Mouse (Mus musculus): ENCODE results near the gene Ptcd1. TPM values are rescaled to one million over a fixed set of nuclear protein-coding genes. Genes with fewer than 3 reads are reported as not detected.

The Ptcd1 gene
- polyA plus RNA-seq, 1 experiment from 2014 or later, result 16.9 TPM

GRCm38 (mm10) chr5:145201321-145201991 lies 34.5 kb upstream of the Ptcd1 start, which contains the start of gene Zkscan14:
Gene Zkscan14 (minus strand): TSS chr5:145201868.
- H3K4me1 ChIP-seq, result peaks cover 29% of the 10 kb centered on the region
- H3K9me3 ChIP-seq, result no peaks in the 10 kb centered on the region
- H3K27me3 ChIP-seq, result no peaks in the 10 kb centered on the region
- 0 out of 2 replicates have a peak, but pooled peaks cover 5% of the 10 kb centered on the region for H3K36me3 ChIP-seq
- peak within 1 kb of the TSS; percentile 89 for H3K4me3 ChIP-seq
- no peak for ATAC-seq (ENCODE audit: borderline replicate concordance, extremely low read depth, low FRiP score, low TSS enrichment)
- peak within 1 kb of the TSS; percentile 77 for H3K9ac ChIP-seq
- WGBS, result under 1% methylated on average over 37 of the region's 37 CpGs
- H3K27ac ChIP-seq, result peak within 1 kb of the TSS; percentile 41; the same call in 1 of the 2 replicates
- peak within 1 kb of the TSS; percentile 96 for H3K4me2 ChIP-seq

DNA sequence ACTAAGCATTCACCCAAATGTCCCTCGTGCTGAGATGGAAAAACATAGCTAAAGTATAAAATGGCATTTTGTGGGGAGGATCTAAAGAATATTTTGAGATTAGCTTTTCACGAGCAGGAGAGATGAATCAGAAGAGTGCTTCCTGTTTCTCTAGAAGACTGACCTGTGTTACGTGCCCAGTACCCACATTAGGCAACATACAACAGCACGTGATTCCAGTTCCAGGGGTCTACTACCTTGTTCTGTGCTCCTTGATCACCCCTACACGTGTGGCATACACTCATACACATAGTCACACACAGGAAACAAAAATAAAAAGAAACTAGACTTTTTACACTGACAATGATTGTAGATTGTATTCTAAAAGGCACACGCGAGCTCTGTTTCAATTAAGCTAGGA lies 33.5 kb upstream of the Ptcd1 start:
- Histone ChIP-seq H3K4me2 (peak overlapping the region; percentile 96; the same call in 1 of the 2 replicates), H3K9me3 (no peaks in the 10 kb centered on the region), H3K27ac (no peak overlapping the region), H3K36me3 (peaks cover 11% of the 10 kb centered on the region), H3K9ac (no peak overlapping the region), H3K4me1 (peaks cover 20% of the 10 kb centered on the region), H3K4me3 (peak overlapping the region; percentile 89), H3K27me3 (no peaks in the 10 kb centered on the region)
- WGBS, result 71% methylated on average over 7 of the region's 7 CpGs
- ATAC-seq (ENCODE audit: borderline replicate concordance, extremely low read depth, low FRiP score, low TSS enrichment), result no peak

- no peaks in the 10 kb centered on the region for H3K27me3 ChIP-seq
- H3K9ac ChIP-seq, result peak within 1 kb of the TSS; percentile 79
- peaks cover 13% of the 10 kb centered on the region for H3K4me1 ChIP-seq
- 82% methylated on average over 2 of the region's 2 CpGs for WGBS
- ATAC-seq (ENCODE audit: borderline replicate concordance, extremely low read depth, low FRiP score, low TSS enrichment), result no peak
- H3K4me3 ChIP-seq, result peak within 1 kb of the TSS; percentile 66
- peaks cover 27% of the 10 kb centered on the region for H3K36me3 ChIP-seq
- H3K4me2 ChIP-seq, result peak within 1 kb of the TSS; percentile 72
- H3K9me3 ChIP-seq, result no peaks in the 10 kb centered on the region
- H3K27ac ChIP-seq, result peak within 1 kb of the TSS; percentile 79
These were observed 25.1 kb upstream of the Ptcd1 start, which contains the start of gene Atp5j2 for GRCm38 (mm10) chr5:145191962-145192361. Gene Atp5j2 (minus strand): TSS chr5:145192062.

GRCm38 (mm10) chr5:145190875-145191798 lies 24.2 kb upstream of the Ptcd1 start:
- under 1% methylated on average over 41 of the region's 41 CpGs for WGBS
- Histone ChIP-seq H3K27ac (peak overlapping the region; percentile 79), H3K4me2 (peak overlapping the region; percentile 72), H3K9ac (peak overlapping the region; percentile 79), H3K36me3 (peaks cover 35% of the 10 kb centered on the region), H3K27me3 (no peaks in the 10 kb centered on the region), H3K4me3 (peak overlapping the region; percentile 66), H3K9me3 (no peaks in the 10 kb centered on the region), H3K4me1 (peaks cover 13% of the 10 kb centered on the region)
- ATAC-seq (ENCODE audit: borderline replicate concordance, extremely low read depth, low FRiP score, low TSS enrichment), result peak; percentile 91

GRCm38 (mm10) chr5:145190373-145190772 lies 23.5 kb upstream of the Ptcd1 start:
- Histone ChIP-seq H3K27ac (no peak overlapping the region), H3K27me3 (no peaks in the 10 kb centered on the region), H3K36me3 (peaks cover 36% of the 10 kb centered on the region), H3K9ac (peak overlapping the region; percentile 79), H3K4me1 (peaks cover 13% of the 10 kb centered on the region), H3K9me3 (no peaks in the 10 kb centered on the region), H3K4me3 (peak overlapping the region; percentile 66), H3K4me2 (peak overlapping the region; percentile 72)
- 35% methylated on average over 5 of the region's 5 CpGs for WGBS
- ATAC-seq (ENCODE audit: borderline replicate concordance, extremely low read depth, low FRiP score, low TSS enrichment), result no peak

DNA sequence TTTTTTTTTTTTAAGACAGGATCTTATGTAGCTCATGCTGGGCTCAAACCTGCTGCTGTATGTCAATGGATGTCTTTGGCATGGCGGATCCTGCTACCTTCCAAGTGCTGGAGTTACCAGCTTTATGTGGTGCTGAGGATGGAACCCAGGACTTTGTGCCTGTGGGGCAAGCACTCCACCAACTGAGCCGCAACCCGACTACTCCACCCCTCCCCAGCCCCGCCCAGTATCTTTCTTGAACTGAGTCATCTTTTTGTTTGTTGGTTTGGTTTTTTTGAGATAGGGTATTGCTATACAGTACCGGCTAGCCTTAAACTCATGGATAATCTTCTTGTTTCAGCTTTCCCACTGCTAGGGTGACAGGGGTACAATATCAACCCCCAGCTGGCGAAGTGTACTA lies 22.5 kb upstream of the Ptcd1 start:
- Histone ChIP-seq H3K4me1 (peaks cover 13% of the 10 kb centered on the region), H3K36me3 (peaks cover 35% of the 10 kb centered on the region), H3K27ac (no peak overlapping the region), H3K9me3 (no peaks in the 10 kb centered on the region), H3K4me3 (no peak overlapping the region), H3K4me2 (no peak overlapping the region), H3K27me3 (no peaks in the 10 kb centered on the region), H3K9ac (no peak overlapping the region)
- ATAC-seq (ENCODE audit: borderline replicate concordance, extremely low read depth, low FRiP score, low TSS enrichment), result no peak
- WGBS, result 91% methylated on average over 6 of the region's 6 CpGs

GRCm38 (mm10) chr5:145185244-145185643 lies 18.3 kb upstream of the Ptcd1 start:
- H3K4me1 ChIP-seq, result peaks cover 9% of the 10 kb centered on the region
- H3K9ac ChIP-seq, result no peak overlapping the region
- no peak overlapping the region for H3K4me3 ChIP-seq
- 91% methylated on average over 2 of the region's 2 CpGs for WGBS
- H3K4me2 ChIP-seq, result no peak overlapping the region
- H3K27me3 ChIP-seq, result no peaks in the 10 kb centered on the region
- no peak for ATAC-seq (ENCODE audit: borderline replicate concordance, extremely low read depth, low FRiP score, low TSS enrichment)
- no peaks in the 10 kb centered on the region for H3K9me3 ChIP-seq
- H3K27ac ChIP-seq, result no peak overlapping the region
- peaks cover 72% of the 10 kb centered on the region for H3K36me3 ChIP-seq

DNA sequence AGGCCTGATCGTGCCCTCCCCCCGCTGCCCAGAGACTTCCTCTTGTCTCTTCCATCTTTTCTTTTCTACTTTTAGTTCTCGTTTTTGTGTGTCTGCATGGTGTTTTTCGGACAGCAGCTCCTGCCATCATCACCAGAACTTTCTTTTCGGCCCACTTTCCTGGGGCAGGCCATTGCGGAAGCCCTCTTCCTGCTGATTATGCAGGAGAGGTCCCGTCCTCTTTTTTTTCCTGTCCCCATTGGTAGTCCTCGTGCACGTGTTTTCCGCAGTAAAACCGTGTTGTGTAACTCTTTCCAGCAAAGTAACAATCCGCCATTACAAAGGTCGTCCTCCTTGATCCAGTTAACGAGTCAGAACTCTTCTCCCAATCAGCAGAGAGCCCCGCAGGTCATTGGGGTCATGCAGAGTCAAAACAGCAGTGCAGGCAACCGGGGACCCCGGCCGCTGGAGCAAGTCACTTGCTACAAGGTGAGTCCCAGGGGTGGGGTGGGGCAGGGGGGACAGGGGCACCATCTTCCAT lies 11.6 kb upstream of the Ptcd1 start:
- peaks cover 98% of the 10 kb centered on the region for H3K36me3 ChIP-seq
- no peak for ATAC-seq (ENCODE audit: borderline replicate concordance, extremely low read depth, low FRiP score, low TSS enrichment)
- no peaks in the 10 kb centered on the region for H3K27me3 ChIP-seq
- H3K4me3 ChIP-seq, result no peak overlapping the region
- 83% methylated on average over 18 of the region's 18 CpGs for WGBS
- no peaks in the 10 kb centered on the region for H3K4me1 ChIP-seq
- no peaks in the 10 kb centered on the region for H3K9me3 ChIP-seq
- no peak overlapping the region for H3K4me2 ChIP-seq
- no peak overlapping the region for H3K27ac ChIP-seq
- no peak overlapping the region for H3K9ac ChIP-seq

GRCm38 (mm10) chr5:145167306-145167661 lies 376 bp upstream of the Ptcd1 start:
- peaks cover 27% of the 10 kb centered on the region for H3K4me1 ChIP-seq
- H3K9me3 ChIP-seq, result no peaks in the 10 kb centered on the region
- H3K9ac ChIP-seq, result peak overlapping the region; percentile 94
- peaks cover 26% of the 10 kb centered on the region for H3K36me3 ChIP-seq
- WGBS, result under 1% methylated on average over 26 of the region's 28 CpGs
- H3K4me2 ChIP-seq, result peak overlapping the region; percentile 86
- peak; percentile 50 for ATAC-seq (ENCODE audit: borderline replicate concordance, extremely low read depth, low FRiP score, low TSS enrichment)
- H3K27ac ChIP-seq, result peak overlapping the region; percentile 88
- peak overlapping the region; percentile 78 for H3K4me3 ChIP-seq
- H3K27me3 ChIP-seq, result no peaks in the 10 kb centered on the region

- Histone ChIP-seq H3K4me1 (peaks cover 27% of the 10 kb centered on the region), H3K9me3 (no peaks in the 10 kb centered on the region), H3K27ac (no peak overlapping the region), H3K36me3 (peaks cover 16% of the 10 kb centered on the region), H3K27me3 (no peaks in the 10 kb centered on the region), H3K4me2 (no peak overlapping the region), H3K4me3 (no peak overlapping the region), H3K9ac (no peak overlapping the region)
- WGBS, result 85% methylated on average over 15 of the region's 15 CpGs
- ATAC-seq (ENCODE audit: borderline replicate concordance, extremely low read depth, low FRiP score, low TSS enrichment), result no peak
These were observed 1.7 kb downstream of the Ptcd1 start for GRCm38 (mm10) chr5:145165184-145165583.

DNA sequence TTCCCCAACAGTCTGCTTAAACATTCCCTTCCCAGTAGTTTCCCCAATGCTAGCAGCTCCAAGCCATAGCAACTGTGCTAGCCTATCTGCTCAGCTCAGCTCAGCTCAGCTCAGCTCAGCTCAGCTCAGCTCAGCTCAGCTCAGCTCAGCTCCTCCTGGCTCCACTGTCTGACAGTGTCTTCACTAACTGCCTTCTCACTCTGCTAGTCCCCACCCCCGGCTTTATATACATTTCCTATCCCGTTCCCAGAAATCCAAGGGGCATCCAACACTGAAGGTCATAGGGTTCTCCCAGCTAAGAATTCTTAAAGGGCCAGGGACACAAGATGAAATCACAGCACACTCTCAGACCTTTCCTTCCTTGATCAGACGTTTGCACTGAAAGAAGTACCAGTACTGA lies 2.2 kb downstream of the Ptcd1 start:
- H3K9ac ChIP-seq, result no peak overlapping the region
- peaks cover 27% of the 10 kb centered on the region for H3K4me1 ChIP-seq
- no peak for ATAC-seq (ENCODE audit: borderline replicate concordance, extremely low read depth, low FRiP score, low TSS enrichment)
- H3K9me3 ChIP-seq, result no peaks in the 10 kb centered on the region
- H3K27me3 ChIP-seq, result no peaks in the 10 kb centered on the region
- H3K4me2 ChIP-seq, result no peak overlapping the region
- H3K36me3 ChIP-seq, result peaks cover 16% of the 10 kb centered on the region
- no peak overlapping the region for H3K4me3 ChIP-seq
- WGBS, result 40% methylated on average over 3 of the region's 3 CpGs
- no peak overlapping the region for H3K27ac ChIP-seq

Measured in lung, embryonic 15.5 days (tissue).